Mouse (Mus musculus): ENCODE results near the gene Akt1s1.
"Not testable (repeated sequence)": the region's sequence is repeated elsewhere in the genome, so short reads cannot be mapped to it uniquely, and the experiment has no call there.

The Akt1s1 gene

DNA sequence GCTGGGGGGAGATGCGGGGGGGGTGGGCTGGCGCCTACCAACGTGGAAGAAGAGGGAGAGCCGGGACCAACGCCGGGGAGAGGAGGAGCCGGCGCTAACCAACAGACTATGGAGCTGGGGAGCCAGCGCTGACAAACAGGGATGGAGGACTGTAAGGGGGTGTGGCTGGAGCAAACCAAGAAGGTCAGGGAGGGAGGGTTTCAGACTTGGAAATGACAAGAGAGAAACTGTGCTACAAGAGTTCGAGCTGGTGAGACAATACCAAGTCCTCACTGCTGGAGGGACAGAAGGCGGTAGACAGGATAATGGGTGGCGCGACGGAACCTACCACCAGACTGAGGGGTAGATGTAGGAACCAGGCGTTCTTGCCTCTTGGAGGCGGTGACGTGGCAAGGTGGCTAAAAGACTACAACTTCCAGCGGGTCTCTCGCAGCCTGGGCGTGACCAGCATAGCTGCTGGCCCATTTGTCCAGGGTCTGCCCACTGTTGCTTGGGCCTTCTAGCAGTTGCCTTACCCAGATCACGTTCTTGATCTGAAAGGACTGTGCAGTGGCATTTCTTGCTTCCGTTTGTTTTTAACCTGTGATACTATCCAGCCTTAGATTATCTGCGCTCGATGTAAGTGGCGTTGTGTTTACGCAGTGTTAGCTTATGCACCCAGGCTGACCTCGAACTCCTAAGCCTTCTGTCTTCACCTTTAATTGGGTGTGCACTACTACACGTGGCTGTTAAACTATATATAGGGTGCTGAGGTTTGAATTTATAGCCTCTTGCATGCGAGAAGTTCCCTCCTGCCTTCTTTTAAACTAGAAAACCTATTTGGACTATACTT, 21.1 kb downstream of the Akt1s1 start, which contains the start of gene Ptov1:
Gene Ptov1, minus strand, starts transcription at position 92 of the 832 bp plus-strand sequence.
- peak; percentile 87 to 93 for DNase-seq (ENCODE audit: low spot score in 2 of 2)

DNA sequence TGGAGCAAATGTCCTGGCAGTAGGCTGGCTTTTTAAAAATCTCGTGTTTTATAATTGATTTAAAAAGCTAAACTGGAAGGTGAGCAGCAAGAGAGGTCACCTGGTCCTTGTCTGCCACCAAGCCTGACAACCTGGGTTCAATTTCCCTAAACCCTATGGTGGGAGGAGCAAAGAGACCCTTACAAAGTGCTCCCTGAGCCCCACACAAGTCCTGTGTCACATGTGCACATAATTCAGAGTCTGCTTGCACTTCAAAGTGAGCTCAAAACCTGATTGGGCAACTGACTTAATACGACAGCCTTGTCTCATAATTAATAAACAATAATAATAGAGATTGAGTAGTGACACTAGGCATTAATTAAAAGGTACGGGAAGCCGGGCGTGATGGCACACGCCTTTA, 21.8 kb downstream of the Akt1s1 start:
- no peak for DNase-seq (ENCODE audit: low spot score in 2 of 2)

DNA sequence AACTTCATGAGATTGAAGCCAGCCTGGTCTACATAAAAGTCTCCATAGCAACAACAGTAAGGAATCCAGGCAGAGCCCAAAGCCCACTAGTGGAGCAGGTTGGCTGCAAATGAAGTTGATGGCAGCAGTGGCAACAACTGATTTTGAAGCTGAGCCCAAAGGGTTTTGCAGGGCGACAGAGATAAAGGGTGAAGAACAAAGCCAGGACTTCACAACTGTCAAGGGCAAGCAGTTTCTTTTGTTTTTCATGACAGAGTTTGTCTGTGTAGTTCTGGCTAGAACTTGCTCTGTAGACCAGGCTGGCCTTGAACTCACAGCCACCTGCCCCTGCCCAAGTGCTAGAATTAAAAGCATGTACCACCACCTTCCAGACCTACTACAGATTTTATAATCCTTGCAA, 22.4 kb downstream of the Akt1s1 start:
- DNase-seq (ENCODE audit: low spot score in 2 of 2), result no peak

DNA sequence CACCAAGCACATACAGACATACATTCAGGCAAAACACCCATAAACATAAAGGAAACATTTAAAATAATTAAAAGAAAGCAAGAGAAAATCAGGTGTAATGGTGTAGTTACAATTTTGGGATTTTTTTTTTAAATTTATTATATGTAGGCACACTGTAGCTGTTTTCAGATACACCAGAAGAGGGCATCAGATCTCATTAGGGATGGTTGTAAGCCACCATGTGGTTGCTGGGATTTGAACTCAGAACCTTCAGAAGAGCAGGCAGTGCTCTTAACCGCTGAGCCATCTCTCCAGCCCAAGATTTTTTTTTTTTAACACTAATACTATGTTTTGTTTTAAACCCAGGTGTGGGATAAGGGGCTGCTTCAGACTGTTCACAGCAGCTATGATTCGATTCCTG, 23.0 kb downstream of the Akt1s1 start:
- DNase-seq (ENCODE audit: low spot score in 2 of 2), result not testable (repeated sequence)

DNA sequence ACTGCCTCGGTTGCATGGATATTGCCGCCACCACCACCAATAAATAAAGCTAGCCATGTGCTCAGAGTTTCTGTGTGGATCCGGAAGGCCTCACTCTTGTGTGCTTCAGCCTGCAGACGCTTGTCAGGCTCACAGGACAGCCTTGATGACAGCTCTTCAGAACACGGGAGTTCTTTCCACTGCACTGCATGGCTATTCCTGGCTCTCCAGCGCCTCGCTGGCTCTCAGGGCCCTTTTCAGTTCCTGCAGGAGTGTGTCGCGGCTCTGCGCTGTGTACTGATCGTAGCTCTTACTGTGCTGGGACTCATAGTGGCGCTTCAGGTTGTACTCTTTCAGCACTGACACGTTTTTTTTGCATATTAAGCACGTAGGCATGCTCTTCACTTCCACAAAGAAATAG, 29.0 kb downstream of the Akt1s1 start:
- DNase-seq (ENCODE audit: low spot score in 2 of 2), result no peak

DNA sequence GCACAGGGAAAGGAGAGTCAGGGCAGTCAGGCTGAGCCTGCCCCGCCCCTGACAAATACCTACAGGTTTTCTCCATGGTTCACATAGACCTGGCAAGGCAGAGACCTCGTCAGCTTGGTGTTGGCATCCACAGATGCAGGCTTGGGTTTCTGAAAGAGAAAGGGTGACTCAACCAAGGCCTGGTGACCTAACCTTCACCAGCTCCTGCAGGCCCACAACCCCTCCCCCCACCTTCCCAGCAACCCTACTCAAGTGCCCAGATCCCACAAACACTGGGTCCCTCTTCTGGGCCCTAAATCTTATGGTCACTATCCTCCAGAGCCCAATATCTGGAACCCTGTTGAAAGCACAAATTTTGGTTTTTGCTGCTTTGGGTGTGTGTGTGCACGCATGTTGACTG, 34.2 kb downstream of the Akt1s1 start:
- DNase-seq (ENCODE audit: low spot score in 2 of 2), result no peak

DNA sequence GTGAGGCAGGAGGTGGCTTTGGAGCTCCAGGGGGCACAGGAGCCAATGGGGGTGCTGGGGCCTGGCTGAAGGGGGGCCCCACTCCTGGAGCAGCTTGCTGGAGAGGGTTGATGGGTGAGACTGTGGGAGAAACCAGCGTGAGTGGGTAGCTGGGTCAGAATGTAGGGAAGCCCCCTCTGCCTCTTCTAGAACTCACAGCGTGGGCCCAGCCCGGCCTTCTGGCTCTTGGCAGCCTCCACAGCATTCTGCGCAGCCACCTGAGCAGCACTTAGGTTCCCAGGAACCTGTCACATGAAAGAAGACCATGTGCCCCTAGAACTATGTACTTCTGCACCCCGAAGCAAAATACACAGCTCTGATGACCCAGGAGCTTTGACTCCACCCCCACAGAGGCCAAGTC, 35.8 kb downstream of the Akt1s1 start:
- no peak for DNase-seq (ENCODE audit: low spot score in 2 of 2)

DNA sequence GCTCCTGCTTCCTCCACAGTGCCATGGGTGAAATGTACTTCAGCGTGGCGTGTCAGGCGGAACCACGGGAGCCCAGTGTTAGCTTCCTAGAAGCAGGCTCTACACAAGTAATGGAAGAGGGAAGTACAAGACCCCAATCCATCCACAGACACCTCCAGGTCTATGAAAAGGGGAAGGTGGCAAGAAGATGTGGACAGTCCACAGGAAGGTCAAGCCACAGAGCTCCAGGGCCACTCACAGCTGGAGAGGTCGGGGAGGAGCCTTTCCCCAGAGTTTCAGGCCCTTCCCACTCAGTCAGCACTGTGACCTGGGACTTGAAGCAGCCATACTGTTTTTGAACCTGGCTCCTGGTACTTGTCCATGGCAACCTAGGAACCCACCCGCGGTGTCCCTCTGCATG, 38.2 kb downstream of the Akt1s1 start:
- DNase-seq (ENCODE audit: low spot score in 2 of 2), result no peak

DNA sequence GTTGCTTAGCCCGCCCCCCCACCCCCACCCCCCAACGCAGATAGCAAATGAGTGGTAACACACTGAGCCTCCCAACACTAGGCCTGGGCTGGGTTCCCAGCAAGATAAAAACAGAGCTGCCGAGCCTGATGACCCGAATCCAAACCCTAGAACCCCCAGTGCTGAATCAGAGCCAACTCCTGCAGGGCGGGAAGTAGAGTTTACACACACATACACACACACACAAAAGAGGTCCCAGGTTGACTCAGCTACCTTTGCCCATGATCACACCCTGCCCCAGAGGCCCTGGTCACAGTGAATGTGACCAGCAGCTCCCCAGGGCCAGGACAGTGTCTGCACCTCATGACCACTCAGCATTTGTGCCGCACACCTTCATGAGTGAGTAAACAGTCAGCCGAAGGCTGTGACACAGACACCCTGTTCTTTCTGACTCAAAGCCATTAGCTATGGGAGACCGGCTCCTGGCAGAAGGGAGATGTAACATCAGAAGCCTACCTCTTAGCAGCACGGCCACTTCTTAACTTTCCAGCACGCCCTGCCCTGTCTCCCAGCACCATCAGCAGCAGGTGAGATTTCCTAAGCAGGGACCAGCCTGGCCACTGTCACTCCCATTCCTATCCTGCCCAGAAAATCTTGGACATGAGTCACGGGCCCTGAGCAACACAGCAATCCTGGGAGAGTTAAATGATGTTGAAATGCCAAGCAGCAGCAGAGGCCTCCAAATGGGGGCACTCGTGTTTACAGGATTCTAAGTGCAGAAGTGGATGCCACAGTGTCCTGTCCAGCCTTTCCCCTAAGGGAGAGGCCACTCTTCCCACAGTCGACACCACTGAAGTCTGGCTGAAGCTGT, 39.7 kb downstream of the Akt1s1 start:
- DNase-seq (ENCODE audit: low spot score in 2 of 2), result no peak

DNA sequence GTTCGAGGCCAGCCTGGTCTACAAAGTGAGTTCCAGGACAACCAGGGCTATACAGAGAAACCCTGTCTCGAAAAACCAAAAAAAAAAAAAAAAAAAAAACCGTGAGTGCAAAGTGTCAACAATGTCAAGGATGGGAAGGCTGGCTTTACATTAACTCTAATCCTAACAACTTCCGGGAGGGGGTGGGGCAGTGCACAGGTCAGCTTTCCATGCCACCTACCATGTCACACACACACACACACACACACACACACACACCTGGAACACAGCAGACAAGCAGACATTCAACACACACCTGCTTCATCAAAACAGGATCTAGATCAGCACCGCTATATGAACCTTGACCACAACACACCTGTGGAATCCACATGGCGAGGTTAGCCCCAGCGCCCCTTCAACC, 41.4 kb downstream of the Akt1s1 start:
- no peak for DNase-seq (ENCODE audit: low spot score in 2 of 2)

DNA sequence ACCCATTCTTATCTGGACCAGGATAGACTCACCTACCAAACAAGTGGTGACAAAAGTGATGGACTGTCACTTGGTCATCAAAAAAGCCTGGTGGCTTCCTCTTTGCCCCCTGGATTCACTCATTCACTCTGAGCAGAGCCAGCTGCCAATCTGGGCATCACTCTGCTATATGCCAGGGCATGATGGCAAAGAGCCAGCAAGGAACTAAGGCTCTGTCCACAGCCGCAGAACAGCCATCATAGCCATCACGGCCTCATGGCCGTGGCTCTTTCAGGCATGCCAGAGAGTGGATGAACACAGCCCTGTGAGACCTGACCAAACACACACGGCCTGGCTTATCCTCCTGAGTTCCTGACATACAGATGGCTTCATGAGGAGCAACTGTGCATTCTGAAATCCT, 41.9 kb downstream of the Akt1s1 start:
- DNase-seq (ENCODE audit: low spot score in 2 of 2), result peak in 1 of 2 experiments; percentile 52

DNA sequence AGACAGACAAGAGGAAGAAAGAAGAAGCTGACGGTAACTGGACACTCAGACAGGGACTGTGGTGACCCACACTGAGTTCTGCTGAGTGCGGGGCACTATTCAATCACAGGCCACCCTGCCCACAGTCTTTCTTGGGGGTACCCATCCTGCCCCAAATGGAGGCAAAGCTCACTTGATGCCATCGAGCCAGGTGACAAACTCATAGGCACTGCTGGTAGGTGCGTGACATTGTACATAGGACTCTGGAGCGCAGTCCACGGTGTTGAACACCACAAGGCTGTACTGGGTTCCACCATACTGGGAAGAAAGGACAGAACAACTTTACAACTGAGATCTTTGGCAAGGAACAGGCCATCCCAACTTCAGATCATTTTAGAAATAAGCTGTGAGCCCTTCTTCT, 42.8 kb downstream of the Akt1s1 start:
- no peak for DNase-seq (ENCODE audit: low spot score in 2 of 2)

DNA sequence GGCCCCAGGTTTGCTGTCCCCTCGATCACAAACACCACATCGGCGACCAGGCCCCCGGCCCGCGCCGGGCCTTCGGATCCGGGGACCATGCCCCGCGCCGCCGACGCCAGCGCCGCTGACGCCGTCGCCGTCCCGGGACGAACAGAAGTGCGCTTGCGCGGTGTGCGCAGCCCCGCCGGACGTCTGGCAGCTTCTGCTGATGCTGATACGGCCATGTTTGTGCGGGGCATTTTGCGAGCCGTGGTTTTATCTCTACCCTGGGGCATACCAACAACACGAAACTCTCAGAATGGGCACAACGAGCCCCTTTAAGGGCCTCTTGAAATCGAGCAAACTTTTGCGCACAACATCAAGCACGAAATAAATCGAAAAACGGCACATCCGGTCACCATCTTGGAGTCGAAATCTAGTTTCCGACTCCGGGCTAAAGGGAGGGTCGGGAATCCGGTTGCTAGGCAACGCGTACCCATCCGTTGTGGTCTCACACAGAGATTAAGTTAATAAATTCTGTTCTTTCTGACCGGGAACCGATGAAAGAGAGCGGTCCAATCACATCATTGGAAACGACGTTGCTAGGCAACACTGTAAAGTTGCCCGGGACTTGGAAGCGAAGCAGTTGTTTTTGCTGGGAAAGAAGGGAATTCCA, 43.6 kb downstream of the Akt1s1 start, which contains the start of gene Med25:
Gene Med25, minus strand, starts transcription at position 437 of the 646 bp plus-strand sequence.
- peak; percentile 72 to 87 for DNase-seq (ENCODE audit: low spot score in 2 of 2)

DNA sequence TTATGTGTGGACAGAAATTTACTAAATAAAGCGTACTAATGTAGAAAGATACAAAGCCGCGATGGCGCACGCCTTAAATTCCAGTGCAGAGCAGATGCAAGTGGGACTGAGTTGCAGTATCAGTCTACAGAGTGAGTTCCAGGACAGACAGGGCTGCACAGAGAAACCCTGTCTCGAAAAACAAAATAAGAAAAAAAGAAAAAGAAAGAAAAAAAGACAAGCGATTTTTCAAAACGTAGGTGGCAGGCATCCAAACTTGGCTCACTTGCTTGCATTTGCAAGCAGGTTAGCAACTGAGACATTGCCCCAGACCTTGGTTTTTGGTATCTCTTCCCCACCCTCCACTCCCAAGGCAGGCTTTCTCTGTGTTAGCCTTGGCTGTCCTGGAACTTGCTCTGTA, 44.4 kb downstream of the Akt1s1 start:
- DNase-seq (ENCODE audit: low spot score in 2 of 2), result no peak

DNA sequence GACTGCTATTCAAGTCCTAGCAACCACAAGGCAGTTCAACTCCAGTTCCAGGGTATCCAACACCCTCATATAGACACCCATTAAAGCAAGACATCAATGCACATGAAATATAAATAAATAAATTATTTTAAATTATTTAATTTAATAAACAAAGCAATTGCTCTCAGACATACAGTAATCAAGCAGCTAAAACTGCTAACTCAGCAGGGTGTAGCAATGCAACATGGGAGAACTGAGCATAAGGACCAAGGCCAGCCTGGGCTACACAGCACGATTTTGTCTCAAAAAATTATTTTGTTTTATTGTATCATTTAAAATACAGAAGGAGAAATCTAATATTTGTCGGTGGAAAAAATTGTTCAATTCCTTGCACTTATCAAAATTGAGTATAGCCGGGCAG, 45.4 kb downstream of the Akt1s1 start:
- DNase-seq (ENCODE audit: low spot score in 2 of 2), result no peak

DNA sequence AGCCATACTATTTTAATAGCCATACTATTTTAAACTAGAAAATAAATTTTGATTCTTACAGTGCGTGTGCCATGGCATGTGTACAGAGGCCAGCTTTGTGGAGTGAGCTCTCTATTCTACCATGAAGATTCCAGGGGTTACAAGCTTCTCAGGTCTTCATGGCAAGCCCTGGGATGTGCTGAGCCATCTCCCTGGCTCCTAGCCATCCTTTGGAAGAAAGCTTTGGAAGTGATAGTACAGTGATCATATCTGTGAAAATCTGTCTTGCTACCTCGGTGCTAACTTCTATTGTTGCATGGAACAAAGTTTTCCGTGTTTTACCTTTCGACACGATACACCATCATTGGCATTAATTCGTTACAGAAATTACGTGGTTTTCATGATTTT, 46.4 kb downstream of the Akt1s1 start:
- no peak for DNase-seq (ENCODE audit: low spot score in 2 of 2)

DNA sequence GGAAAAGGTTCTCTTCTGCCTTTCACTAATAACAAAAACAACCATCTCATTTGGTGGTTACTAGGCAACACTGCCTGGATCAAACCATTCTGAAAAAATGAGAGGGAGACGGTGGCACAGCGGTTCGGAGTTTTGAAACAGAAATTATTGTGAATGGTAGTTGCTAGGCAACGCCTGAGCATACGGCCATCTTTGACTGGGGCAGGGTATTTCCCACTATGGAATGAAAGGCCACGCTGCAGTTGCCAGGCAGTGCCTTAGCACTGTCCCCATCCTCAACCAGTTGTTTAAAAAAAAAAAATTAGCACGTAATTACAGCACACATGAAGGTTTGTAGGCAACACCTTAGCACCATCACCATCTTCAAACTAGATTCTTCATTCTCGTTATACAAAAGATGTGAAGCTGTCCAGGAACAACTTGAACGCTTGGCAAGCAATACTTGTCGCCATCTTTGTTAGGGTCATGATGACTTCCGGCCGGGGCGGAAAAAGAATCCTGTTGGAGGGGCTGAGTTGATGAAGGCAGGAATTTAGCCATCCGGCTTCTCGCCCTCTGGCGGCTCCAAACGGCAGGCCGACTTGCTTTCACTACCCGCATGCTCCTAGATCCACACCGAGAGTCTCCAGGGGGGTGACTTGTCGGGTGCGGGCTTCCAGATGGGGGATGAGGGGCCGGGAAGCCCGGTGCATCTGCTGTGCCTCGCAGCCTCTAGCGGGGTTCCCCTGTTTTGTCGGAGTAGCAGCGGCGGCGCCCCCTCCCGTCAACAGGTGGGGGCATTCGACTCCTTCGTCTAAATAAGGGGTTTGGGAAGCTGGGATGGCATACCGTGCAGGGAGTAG, 47.0 kb downstream of the Akt1s1 start, which contains the start of gene Fuz:
Gene Fuz, plus strand, starts transcription at position 487 of the 842 bp plus-strand sequence.
- DNase-seq (ENCODE audit: low spot score in 2 of 2), result peak; percentile 70 to 89

DNA sequence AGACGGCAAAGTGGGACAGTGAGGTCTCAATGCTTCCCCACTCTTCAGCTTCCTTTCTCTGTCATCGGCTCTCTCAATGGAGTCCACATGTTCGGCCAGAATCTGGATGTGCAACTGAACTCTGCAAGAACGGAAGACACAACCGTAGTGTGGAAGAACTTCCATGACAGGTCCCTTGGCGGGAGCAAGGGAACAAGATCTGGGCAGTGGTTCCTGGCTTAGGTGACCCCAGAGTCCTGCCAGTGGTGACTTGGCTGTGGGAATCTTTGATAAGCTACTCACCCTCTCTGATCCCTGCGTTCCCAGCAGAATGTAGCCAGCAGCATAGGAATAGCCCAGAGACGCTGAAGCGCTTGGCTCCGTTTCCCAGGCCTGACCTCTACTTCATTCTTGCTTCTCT, 47.7 kb downstream of the Akt1s1 start:
- no peak for DNase-seq (ENCODE audit: low spot score in 2 of 2)

DNA sequence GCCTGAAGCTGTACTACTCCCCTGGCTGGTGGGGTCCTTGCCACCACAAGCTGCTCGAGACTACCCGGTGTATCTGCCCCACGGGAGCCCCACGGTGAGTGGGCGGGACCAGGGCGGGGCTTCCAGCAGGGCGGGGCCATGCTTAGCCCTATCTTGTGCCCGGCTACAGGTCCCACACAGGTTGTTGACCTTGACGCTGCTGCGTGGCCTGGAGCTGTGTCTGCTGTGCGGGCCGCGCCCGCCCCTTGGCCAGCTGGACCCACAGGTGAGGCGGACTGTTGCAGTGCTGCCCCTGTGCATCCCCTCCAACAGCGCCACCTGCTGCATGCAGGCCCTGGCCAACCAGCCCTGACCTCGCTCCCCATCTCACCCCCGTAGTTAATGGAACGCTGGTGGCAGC, 49.8 kb downstream of the Akt1s1 start:
- DNase-seq (ENCODE audit: low spot score in 2 of 2), result no peak

DNA sequence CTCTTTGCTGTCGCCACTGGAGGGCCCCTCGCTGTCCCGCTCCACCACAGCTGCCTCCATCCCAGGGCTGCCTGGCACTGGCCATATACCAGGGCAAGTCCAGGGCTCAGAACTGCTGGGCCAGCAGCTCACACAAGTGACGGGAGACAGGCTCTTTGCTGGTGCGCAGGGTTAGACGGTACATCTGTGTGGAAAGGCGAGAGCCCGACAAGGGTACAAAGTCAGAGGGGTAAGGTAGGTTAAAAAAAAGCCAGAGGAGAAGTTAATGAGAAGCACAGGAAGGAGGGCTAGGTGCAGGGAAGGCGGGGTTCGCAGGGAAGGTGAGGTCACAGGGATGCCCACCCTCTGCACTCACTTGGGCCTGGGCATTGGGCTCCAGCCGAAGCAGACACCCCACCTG, 51.8 kb downstream of the Akt1s1 start:
- DNase-seq (ENCODE audit: low spot score in 2 of 2), result no peak

DNA sequence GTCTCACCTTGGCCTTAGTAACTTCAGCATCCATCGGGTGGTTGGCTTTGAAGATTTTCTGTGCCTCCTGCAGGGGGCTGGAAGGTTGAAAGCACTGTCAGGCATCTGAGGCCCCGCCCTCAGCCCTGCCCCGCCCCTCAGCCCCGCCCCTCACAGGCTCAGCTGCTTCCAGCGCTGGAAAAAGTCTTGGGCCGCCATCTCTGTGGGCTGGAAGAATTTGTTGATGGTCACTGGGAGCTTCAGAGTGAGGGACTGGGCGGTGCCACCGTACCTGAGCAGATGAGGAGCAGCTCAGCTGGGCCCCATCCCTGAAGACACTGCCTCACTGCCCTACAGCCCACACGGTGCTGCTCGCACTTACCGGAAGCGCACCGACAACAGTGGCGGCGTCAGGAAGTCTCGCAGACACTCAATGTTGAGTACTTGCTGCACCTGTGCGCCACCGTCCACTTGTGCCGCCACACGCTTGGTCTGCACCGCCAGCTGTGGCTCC, 52.5 kb downstream of the Akt1s1 start:
- no peak for DNase-seq (ENCODE audit: low spot score in 2 of 2)

Data from cerebellum, postnatal 4 days (tissue).